Mouse (Mus musculus) lung, adult 2 months (tissue): ENCODE data around the gene Rgcc.

ENCODE experiments used
- CTCF ChIP-seq: fragments of 200-500 bp; IDR thresholded peaks from 2 replicates; pipeline ENCODE4 v1.5.1; 2011; ENCODE audit warnings: mild to moderate bottlenecking, low read length, control low read depth; ENCODE audit not compliant: insufficient read depth
- POLR2A ChIP-seq: fragments of 200-500 bp; IDR thresholded peaks from 2 replicates; pipeline ENCODE4 v1.6.1; 2011; ENCODE audit warnings: low read depth, mild to moderate bottlenecking, control low read depth, low read length, borderline replicate concordance; ENCODE audit errors: extremely low read depth

GRCm38 (mm10) chr14:79287251-79287863 lies 14.1 kb downstream of the Rgcc start:
- TF ChIP-seq POLR2A (peak; percentile 32; the same call in 1 of the 2 replicates), CTCF (no peak)
